Mouse (Mus musculus) brain, adult 10 weeks (tissue): ENCODE measurements around the gene Defa33. TPM values are rescaled to one million over a fixed set of nuclear protein-coding genes. Genes with fewer than 3 reads are reported as not detected.

Experiments used
- polyA plus RNA-seq: library from polyadenylated mRNA; stranded (reverse); fragments of 350-450 nt; fragmentation: Illumina TruSeq; extraction: RNeasy Lipid Tissue Mini Kit (QIAGEN cat#74804); gene quantifications from one replicate; pipeline ENCODE4 v1.2.3, GENCODE M21; 2015; ENCODE audit warnings: low read depth, low replicate concordance

Gene Defa33
- not detected for polyA plus RNA-seq

DNA sequence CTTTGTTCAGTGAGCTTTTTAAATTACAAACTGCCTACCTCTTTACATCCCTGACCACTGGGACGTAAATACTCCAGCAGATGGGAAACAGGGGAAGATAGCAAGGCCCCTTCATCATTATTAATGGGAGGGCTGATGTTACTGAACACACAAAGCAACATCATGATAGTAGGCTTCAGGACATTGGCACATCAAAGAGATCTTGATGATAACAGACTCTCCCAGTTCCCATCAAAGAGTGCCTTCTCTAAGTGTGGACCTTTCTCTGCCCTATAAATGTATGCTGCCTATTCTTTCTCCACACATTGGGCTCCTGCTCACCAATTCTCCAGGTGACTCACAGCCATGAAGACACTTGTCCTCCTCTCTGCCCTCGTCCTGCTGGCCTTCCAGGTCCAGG lies at the start of gene Defa33:
Defa33 (plus strand) TSS at position 301 of the 400 bp plus-strand sequence.

DNA sequence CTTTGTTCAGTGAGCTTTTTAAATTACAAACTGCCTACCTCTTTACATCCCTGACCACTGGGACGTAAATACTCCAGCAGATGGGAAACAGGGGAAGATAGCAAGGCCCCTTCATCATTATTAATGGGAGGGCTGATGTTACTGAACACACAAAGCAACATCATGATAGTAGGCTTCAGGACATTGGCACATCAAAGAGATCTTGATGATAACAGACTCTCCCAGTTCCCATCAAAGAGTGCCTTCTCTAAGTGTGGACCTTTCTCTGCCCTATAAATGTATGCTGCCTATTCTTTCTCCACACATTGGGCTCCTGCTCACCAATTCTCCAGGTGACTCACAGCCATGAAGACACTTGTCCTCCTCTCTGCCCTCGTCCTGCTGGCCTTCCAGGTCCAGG lies 13.4 kb upstream of the Defa33 start, which contains the start of gene Defa2:
Defa2 (plus strand) TSS at position 301 of the 400 bp plus-strand sequence.

DNA sequence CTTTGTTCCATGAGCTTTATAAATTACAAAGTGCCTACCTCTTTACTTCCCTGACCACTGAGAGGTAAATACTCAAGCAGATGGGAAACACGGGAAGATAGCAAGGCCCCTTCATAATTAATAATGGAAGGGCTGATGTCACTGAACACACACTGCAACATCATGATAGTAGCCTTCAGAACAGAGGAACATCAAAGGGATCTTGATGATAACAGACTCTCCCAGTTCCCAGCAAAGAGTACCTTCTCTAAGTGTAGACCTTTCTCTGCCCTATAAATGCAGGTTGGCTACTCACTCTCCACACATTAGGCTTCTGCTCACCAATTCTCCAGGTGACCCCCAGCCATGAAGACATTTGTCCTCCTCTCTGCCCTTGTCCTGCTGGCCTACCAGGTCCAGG lies 35.5 kb downstream of the Defa33 start, which contains the start of gene Defa36:
Defa36 (plus strand) TSS at position 301 of the 400 bp plus-strand sequence.

Other genes starting within 250 kb of the Defa33 start
- gene Defa22, start 229.5 kb upstream of the Defa33 start, polyA plus RNA-seq: not detected
- gene Defa31, start 200.2 kb upstream of the Defa33 start, polyA plus RNA-seq: not detected
- not detected for gene Gm15293, start 190.2 kb upstream of the Defa33 start, polyA plus RNA-seq
- not detected for gene Gm15292, start 142.1 kb upstream of the Defa33 start, polyA plus RNA-seq
- gene Defa27, start 76.3 kb upstream of the Defa33 start, polyA plus RNA-seq: not detected
- not detected for gene Defa29, start 64.8 kb upstream of the Defa33 start, polyA plus RNA-seq
- not detected for gene Defa2, start 13.3 kb upstream of the Defa33 start, polyA plus RNA-seq
- not detected for gene Defa36, start 35.6 kb downstream of the Defa33 start, polyA plus RNA-seq
- not detected for gene Gm7849, start 64.7 kb downstream of the Defa33 start, polyA plus RNA-seq
- not detected for gene Defa20, start 117.4 kb downstream of the Defa33 start, polyA plus RNA-seq
- gene Defa32, start 137.2 kb downstream of the Defa33 start, polyA plus RNA-seq: not detected
- gene Defa37, start 173.6 kb downstream of the Defa33 start, polyA plus RNA-seq: not detected
- not detected for gene Defa28, start 191.2 kb downstream of the Defa33 start, polyA plus RNA-seq
- not detected for gene Gm7861, start 202.7 kb downstream of the Defa33 start, polyA plus RNA-seq
- gene Defa26, start 226.4 kb downstream of the Defa33 start, polyA plus RNA-seq: not detected